Mouse (Mus musculus) intestine, embryonic 15.5 days (tissue): Measurements from ENCODE around the gene Gng7. TPM values are rescaled to one million over a fixed set of nuclear protein-coding genes. Genes with fewer than 3 reads are reported as not detected.
A peak's percentile ranks its signal among the peaks of the same experiment; 100 is the strongest.

Experiments used
- ATAC-seq: fragments of 200-750 bp; cut with Nextera tagmentation; 2 replicates; pipeline ENCODE4 v1.8.0; 2017; ENCODE audit warnings: moderate TSS enrichment, moderate library complexity
- H3K27ac ChIP-seq: fragments of 300-500 bp; sonication (generic); 2 replicates; pipeline ENCODE4 v1.5.1; 2015; ENCODE audit warnings: mild to moderate bottlenecking, inconsistent platforms
- H3K27me3 ChIP-seq: fragments of 300-500 bp; sonication (generic); replicated peaks from 2 replicates; pipeline ENCODE4 v1.6.1; 2015; ENCODE audit warnings: inconsistent platforms
- H3K36me3 ChIP-seq: fragments of 300-500 bp; sonication (generic); 2 replicates; pipeline ENCODE4 v1.6.1; 2015; ENCODE audit warnings: inconsistent platforms
- H3K4me1 ChIP-seq: fragments of 300-500 bp; sonication (generic); replicated peaks from 2 replicates; pipeline ENCODE4 v1.6.1; 2015; ENCODE audit warnings: inconsistent platforms
- H3K4me2 ChIP-seq: fragments of 300-500 bp; sonication (generic); replicated peaks from 2 replicates; pipeline ENCODE4 v1.6.1; 2015; ENCODE audit warnings: mild to moderate bottlenecking, inconsistent platforms
- H3K4me3 ChIP-seq: fragments of 300-500 bp; sonication (generic); replicated peaks from 2 replicates; pipeline ENCODE4 v1.5.1; 2015; ENCODE audit warnings: inconsistent platforms
- H3K9ac ChIP-seq: fragments of 300-500 bp; sonication (generic); 2 replicates; pipeline ENCODE4 v1.6.1; 2015; ENCODE audit warnings: inconsistent platforms
- H3K9me3 ChIP-seq: fragments of 300-500 bp; sonication (generic); 2 replicates; pipeline ENCODE4 v1.6.1; 2016; ENCODE audit warnings: inconsistent platforms
- WGBS: fragments of 180-500 bp; shearing (Covaris S2); methylation state at CpG from one replicate; pipeline ENCODE4 v1.1.7; 2015; 5-methylcytosine and 5-hydroxymethylcytosine counted together
- polyA plus RNA-seq: library from polyadenylated mRNA; unstranded; fragments of >200 nt; fragmentation: Nextera tagmentation; extraction: Ambion mirVana; gene quantifications from 2 replicates; pipeline ENCODE4 v1.2.1, GENCODE M21; 2015

Gene Gng7
- polyA plus RNA-seq, 1 experiment from 2014 or later, result 4.7 TPM

DNA sequence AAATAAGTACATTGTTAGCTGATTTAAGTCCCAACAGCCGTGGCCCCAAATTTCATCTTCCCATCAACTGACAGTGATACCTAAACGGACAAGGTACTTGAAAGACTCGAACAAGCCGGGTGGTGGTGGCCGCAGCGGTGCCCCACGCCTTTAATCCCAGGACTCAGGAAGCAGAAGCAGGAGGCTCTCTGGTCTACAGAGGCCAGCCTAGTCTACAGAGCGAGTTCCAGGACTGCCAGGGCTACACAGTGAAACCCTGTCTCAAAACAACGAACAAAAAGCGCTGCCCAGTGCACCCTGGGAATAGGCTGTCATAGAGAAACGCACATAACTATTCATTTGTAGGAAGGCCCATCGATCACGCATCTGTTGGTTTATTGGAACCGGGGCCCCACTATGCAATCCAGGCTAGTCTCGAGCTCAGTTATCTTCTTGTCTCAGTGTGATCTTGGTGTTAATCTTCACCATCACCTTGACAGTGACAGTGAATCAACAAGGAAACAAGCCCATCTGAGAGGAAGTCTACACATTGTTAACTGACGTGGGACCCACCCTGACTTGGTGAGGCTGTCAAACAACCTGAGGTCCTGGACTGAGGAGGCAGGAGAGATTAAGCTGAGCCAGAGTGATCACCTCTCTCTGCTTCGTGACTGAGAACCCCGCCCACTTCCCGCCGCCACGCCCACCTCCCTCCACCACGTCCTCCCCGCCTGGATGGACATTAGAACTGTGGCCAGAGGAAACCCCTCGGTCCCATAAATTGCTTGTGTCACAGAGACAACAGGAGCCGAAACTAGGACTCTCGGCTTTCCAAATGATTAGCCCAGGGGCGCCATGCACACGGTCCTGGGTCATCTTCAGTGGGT, 14.3 kb downstream of the Gng7 start:
- Histone ChIP-seq H3K9ac (no peak overlapping the region), H3K27ac (no peak overlapping the region), H3K9me3 (no peaks in the 10 kb centered on the region), H3K27me3 (peaks cover 3% of the 10 kb centered on the region; the same call in 1 of the 2 replicates), H3K4me2 (no peak overlapping the region), H3K4me3 (no peak overlapping the region), H3K4me1 (peaks cover 9% of the 10 kb centered on the region; the same call in 1 of the 2 replicates), H3K36me3 (no peaks in the 10 kb centered on the region)
- WGBS, result 45% methylated on average over 28 of the region's 28 CpGs
- ATAC-seq, result no peak

DNA sequence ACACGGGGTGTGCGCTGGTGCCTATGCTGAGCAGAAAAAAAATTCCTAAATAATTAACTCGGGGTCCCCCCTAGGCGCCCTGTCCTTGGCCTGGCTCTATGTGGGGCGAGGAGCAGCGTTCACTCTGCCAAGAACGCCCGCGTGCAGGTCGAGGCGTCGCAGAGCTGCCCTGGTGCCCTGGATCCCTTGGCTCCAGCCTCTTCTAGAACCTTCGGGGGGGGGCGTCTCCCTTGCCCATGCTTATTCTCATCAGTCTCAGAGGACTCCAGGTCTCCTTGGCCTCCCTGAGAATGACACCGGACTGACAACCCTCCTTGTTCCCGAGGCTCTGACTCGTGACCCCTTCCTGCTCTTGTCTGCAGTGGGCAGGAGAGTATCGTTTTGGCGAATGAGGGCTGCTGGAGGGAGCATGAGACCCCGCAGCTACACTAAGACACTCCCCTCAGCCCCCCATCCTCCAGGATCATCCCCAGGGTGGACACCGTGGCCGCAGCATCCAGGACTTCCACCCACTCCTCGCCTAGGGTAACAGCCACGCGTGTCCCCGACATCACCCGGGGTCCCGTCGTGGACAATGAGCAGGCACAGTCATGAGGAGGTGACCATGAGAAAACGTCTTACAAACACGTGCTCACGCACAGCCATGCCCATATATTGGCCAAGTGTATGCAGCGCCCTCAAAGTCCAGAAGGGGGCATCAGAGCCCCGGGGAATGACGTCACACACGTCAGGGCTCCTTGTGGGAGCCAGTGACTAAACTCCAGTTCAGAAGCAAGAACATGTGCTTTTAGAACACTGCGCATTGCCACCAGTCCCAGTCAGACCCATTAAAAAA, 15.2 kb downstream of the Gng7 start:
- Histone ChIP-seq H3K36me3 (no peaks in the 10 kb centered on the region), H3K4me2 (peak overlapping the region; percentile 41), H3K9me3 (no peaks in the 10 kb centered on the region), H3K27ac (no peak overlapping the region), H3K4me1 (peaks cover 11% of the 10 kb centered on the region; the same call in 1 of the 2 replicates), H3K27me3 (peaks cover 3% of the 10 kb centered on the region; the same call in 1 of the 2 replicates), H3K9ac (no peak overlapping the region), H3K4me3 (no peak overlapping the region)
- peak; percentile 77 for ATAC-seq
- 29% methylated on average over 37 of the region's 37 CpGs for WGBS

DNA sequence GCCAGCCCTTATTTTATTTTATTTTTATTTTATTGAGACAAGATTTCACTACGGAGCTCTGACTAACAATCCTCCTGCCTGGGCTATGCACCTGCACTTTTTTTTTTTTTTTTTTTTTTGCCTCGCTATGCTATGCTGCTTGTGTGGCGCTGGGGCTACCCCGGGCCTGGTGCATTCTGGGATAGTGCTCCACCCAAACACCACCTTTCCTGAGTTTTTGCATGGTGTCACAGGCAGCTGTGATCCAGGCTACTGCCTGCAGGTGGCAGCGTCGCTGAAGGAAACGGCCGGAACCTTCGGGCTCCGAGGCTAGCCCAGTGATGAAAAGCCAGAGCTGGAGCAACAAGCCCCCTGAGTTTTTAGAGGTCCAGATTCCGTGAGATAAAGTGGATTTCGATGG, 16.0 kb downstream of the Gng7 start:
- Histone ChIP-seq H3K9me3 (no peaks in the 10 kb centered on the region), H3K36me3 (no peaks in the 10 kb centered on the region), H3K27me3 (peaks cover 3% of the 10 kb centered on the region; the same call in 1 of the 2 replicates), H3K4me2 (0 out of 2 replicates have a peak overlapping the region, but pooled peaks have one; percentile 3), H3K27ac (no peak overlapping the region), H3K9ac (no peak overlapping the region), H3K4me1 (peaks cover 11% of the 10 kb centered on the region; the same call in 1 of the 2 replicates), H3K4me3 (no peak overlapping the region)
- 10% methylated on average over 12 of the region's 12 CpGs for WGBS
- ATAC-seq, result peak; percentile 49; the same call in 1 of the 2 replicates

DNA sequence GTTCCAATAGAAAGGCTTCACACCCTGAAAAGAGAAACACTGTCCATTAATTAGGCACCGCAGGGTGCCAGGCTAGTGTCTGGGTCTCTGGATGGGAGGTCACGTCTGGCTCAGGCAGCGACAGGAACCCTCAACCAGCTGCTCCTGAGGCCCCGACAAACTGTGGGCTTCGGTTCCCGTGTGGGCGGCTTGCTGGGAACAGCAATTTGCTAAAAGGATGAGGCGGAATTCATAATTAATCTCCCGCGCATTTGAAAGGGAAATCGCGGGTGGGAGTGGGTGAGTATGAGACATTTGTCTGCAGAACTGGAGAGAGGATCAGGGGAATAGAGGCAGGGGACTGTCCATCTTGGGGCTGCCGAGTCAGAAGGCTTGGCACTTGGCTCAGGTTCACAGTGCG, 16.7 kb downstream of the Gng7 start:
- Histone ChIP-seq H3K27ac (no peak overlapping the region), H3K4me2 (no peak overlapping the region), H3K36me3 (no peaks in the 10 kb centered on the region), H3K4me1 (peaks cover 11% of the 10 kb centered on the region; the same call in 1 of the 2 replicates), H3K9ac (no peak overlapping the region), H3K4me3 (no peak overlapping the region), H3K27me3 (peaks cover 3% of the 10 kb centered on the region; the same call in 1 of the 2 replicates), H3K9me3 (no peaks in the 10 kb centered on the region)
- ATAC-seq, result no peak
- WGBS, result 44% methylated on average over 14 of the region's 14 CpGs

DNA sequence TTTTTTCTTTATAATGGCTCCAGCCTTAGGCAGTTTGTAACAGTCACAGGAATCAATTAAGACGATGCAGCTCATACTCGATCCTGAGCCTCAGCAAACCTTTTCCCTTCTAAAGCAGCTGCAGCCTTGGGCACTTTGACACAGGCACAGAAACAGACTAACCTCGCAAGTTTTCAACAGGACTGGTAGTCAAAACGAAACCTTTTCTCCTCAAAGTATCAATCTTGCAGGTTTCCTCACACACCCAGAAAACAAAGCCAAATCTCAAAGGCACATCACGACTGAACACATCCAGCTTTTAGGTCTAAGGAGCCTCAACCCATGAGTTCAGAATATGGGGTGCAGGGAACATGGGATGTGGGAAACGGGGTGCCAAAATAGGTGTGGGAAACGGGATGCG, 17.4 kb downstream of the Gng7 start:
- Histone ChIP-seq H3K4me1 (peaks cover 11% of the 10 kb centered on the region; the same call in 1 of the 2 replicates), H3K36me3 (no peaks in the 10 kb centered on the region), H3K4me2 (no peak overlapping the region), H3K4me3 (no peak overlapping the region), H3K27me3 (peaks cover 3% of the 10 kb centered on the region; the same call in 1 of the 2 replicates), H3K9ac (no peak overlapping the region), H3K27ac (no peak overlapping the region), H3K9me3 (no peaks in the 10 kb centered on the region)
- ATAC-seq, result no peak
- WGBS, result 78% methylated on average over 8 of the region's 8 CpGs

DNA sequence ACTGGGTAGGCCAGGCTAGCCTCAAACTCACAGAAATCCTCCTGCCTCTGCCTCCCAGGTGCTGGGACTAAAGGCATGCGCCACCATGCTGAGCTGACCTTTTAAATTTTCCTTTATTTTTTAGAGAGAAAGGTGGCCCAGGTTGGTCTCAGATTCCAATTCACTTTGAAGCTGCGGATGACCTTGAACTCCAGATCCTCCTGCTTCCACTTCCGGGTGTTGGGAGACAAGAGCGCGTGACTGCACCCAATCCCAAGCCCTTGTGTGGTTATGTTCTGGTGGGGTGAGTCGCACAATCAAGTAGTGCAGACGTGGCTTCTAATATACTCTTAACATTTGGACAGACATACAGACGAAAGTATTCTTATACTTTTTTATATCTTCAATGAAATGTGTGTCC, 18.2 kb downstream of the Gng7 start:
- H3K27ac ChIP-seq, result no peak overlapping the region
- H3K36me3 ChIP-seq, result no peaks in the 10 kb centered on the region
- H3K9me3 ChIP-seq, result no peaks in the 10 kb centered on the region
- no peak overlapping the region for H3K9ac ChIP-seq
- no peak overlapping the region for H3K4me3 ChIP-seq
- 92% methylated on average over 8 of the region's 8 CpGs for WGBS
- H3K4me2 ChIP-seq, result no peak overlapping the region
- peaks cover 11% of the 10 kb centered on the region; the same call in 1 of the 2 replicates for H3K4me1 ChIP-seq
- no peak for ATAC-seq
- peaks cover 3% of the 10 kb centered on the region; the same call in 1 of the 2 replicates for H3K27me3 ChIP-seq

DNA sequence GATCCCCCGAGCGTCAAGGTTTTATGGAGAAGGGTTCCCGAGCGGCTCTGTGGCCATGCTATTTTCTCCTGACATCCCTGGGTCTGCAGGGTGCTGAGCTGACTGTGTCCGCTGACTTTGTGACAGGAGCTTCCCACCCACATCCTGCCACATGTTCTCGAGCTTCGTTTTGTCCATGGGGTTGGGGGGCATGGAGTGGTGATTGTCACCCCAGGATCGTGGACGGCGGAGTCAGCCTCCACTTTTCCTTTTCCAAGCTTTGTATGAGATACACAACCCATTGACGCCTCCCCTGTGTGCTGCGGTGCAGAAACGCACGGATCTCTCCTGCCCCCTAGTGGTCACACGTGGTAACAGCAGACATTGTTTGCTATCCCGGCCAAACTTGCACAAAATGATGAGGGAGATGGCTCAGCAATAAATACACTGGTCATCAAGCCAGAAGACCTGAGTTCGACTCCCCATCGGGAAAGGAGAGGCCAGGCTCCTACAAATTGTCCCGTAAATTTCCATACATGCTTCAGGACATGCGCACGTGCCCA, 19.6 kb downstream of the Gng7 start:
- ATAC-seq, result peak; percentile 34
- Histone ChIP-seq H3K9me3 (no peaks in the 10 kb centered on the region), H3K27me3 (peaks cover 3% of the 10 kb centered on the region; the same call in 1 of the 2 replicates), H3K9ac (no peak overlapping the region), H3K36me3 (no peaks in the 10 kb centered on the region), H3K4me3 (0 out of 2 replicates have a peak overlapping the region, but pooled peaks have one; percentile 1), H3K27ac (no peak overlapping the region), H3K4me2 (peak overlapping the region; percentile 48), H3K4me1 (peaks cover 11% of the 10 kb centered on the region; the same call in 1 of the 2 replicates)
- 10% methylated on average over 21 of the region's 21 CpGs for WGBS

DNA sequence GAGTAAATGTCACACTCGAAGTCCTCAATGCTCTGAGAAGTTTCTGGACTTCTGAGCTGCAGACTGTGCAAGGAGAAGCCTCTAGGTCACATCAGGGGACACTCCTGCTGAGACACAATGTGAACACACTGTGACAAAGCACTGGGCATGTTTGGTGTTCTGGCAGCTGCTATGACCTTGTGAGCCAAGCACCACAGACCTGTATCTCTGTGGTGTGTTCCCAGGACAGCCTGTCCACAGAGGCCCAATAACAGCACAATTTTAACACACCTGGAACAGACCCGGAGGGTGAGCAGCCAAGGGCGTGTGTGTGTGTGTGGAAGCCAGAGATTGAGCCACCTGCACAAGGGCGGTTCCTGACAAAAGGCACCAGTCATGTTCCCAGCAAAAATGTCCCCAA, 20.1 kb downstream of the Gng7 start:
- no peaks in the 10 kb centered on the region for H3K36me3 ChIP-seq
- no peak overlapping the region for H3K9ac ChIP-seq
- 0 out of 2 replicates have a peak overlapping the region, but pooled peaks have one; percentile 1 for H3K4me3 ChIP-seq
- peaks cover 3% of the 10 kb centered on the region; the same call in 1 of the 2 replicates for H3K27me3 ChIP-seq
- H3K4me1 ChIP-seq, result peaks cover 8% of the 10 kb centered on the region; the same call in 1 of the 2 replicates
- H3K27ac ChIP-seq, result no peak overlapping the region
- no peaks in the 10 kb centered on the region for H3K9me3 ChIP-seq
- no peak for ATAC-seq
- WGBS, result 60% methylated on average over 4 of the region's 4 CpGs
- H3K4me2 ChIP-seq, result peak overlapping the region; percentile 48; the same call in 1 of the 2 replicates

DNA sequence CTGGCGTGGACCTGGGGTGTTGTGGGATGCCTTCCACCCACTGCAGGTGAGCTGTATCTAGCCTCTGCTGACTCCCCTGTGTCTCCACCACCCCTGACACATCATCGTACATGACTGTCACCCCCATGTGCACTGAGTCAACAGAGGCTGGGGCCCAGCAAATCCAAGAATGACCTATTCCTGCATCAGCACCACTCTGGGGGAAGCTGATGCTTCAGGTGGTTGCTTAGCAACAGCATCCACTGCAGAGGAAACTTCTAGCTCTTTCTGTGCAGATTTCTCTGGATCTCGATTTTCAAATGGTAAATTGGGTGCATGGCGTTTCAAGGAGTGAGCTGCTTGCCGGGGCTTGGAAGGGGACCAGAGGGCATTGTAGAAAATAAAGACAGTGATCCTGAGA, 21.5 kb downstream of the Gng7 start:
- H3K27me3 ChIP-seq, result peaks cover 3% of the 10 kb centered on the region; the same call in 1 of the 2 replicates
- no peak overlapping the region for H3K4me3 ChIP-seq
- no peak overlapping the region for H3K4me2 ChIP-seq
- H3K9ac ChIP-seq, result no peak overlapping the region
- no peaks in the 10 kb centered on the region for H3K9me3 ChIP-seq
- no peak for ATAC-seq
- 61% methylated on average over 5 of the region's 5 CpGs for WGBS
- H3K36me3 ChIP-seq, result no peaks in the 10 kb centered on the region
- H3K27ac ChIP-seq, result no peak overlapping the region
- 0 out of 2 replicates have a peak, but pooled peaks cover 2% of the 10 kb centered on the region for H3K4me1 ChIP-seq

DNA sequence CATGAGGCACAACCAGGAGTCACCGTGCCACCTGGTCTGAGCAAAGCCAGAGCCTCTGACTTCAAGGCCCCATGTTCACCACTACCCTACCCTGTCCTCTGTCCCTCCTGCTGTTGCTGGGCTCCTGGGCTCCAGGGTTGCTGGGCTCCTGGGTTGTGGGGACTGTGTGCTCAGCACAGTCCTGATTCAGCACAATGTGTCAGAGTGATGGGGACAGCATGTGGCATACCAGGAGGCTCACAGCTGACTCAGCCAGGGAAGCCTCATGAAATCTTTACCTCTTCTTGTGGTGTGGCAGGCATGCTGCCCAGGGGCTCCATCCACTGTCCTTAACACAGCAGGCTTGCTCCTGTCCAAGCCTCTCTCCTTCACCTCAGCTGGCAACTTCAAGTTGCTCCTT, 22.8 kb downstream of the Gng7 start:
- WGBS, result 80% methylated on average over 1 of the region's 1 CpGs
- H3K9me3 ChIP-seq, result no peaks in the 10 kb centered on the region
- no peaks in the 10 kb centered on the region for H3K36me3 ChIP-seq
- H3K27me3 ChIP-seq, result peaks cover 2% of the 10 kb centered on the region; the same call in 1 of the 2 replicates
- no peak overlapping the region for H3K4me2 ChIP-seq
- no peak overlapping the region for H3K4me3 ChIP-seq
- no peak overlapping the region for H3K9ac ChIP-seq
- peaks cover 5% of the 10 kb centered on the region for H3K4me1 ChIP-seq
- no peak overlapping the region for H3K27ac ChIP-seq
- ATAC-seq, result no peak

DNA sequence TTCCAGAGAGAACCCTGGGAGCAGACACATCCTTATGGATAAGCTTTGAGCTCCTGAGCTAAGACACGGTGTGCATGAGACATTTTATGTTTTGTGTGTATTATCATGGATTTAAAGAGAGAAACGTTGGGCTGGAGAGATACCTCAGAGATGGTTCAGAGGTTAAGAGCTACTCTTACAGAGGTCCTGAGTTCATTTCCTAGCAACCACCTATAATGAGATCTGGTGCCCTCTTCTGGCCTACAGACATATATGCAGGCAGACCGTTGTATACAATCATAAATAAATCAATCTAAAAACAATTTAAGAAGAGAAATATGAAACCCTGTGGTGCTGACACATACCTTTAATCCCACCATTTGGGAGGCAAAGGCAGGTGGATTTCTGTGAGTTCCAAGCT, 23.7 kb downstream of the Gng7 start:
- 8% methylated on average over 3 of the region's 3 CpGs for WGBS
- Histone ChIP-seq H3K4me2 (no peak overlapping the region), H3K36me3 (no peaks in the 10 kb centered on the region), H3K4me3 (no peak overlapping the region), H3K27ac (no peak overlapping the region), H3K27me3 (peaks cover 2% of the 10 kb centered on the region; the same call in 1 of the 2 replicates), H3K9me3 (no peaks in the 10 kb centered on the region), H3K4me1 (peaks cover 7% of the 10 kb centered on the region), H3K9ac (no peak overlapping the region)
- ATAC-seq, result no peak
